Mouse (Mus musculus) C2C12 (cell line): ENCODE data around the gene Cdc14a.

ENCODE experiments used
- CEBPB ChIP-seq: IDR thresholded peaks from one replicate; pipeline ENCODE4 v1.6.1; 2011; ENCODE audit warnings: low read depth, mild to moderate bottlenecking, control low read depth, moderate library complexity
- CTCF ChIP-seq: IDR thresholded peaks from one replicate; pipeline ENCODE4 v1.5.1; 2011; ENCODE audit not compliant: control insufficient read depth, insufficient read depth, insufficient read length
- FOSL1 ChIP-seq: IDR thresholded peaks from one replicate; pipeline ENCODE4 v1.8.0; 2011; ENCODE audit warnings: mild to moderate bottlenecking, low read length; ENCODE audit not compliant: poor library complexity, insufficient read depth, severe bottlenecking
- MAX ChIP-seq: IDR thresholded peaks from one replicate; pipeline ENCODE4 v1.6.1; 2011; ENCODE audit warnings: mild to moderate bottlenecking, control low read depth
- MYOD1 ChIP-seq: IDR thresholded peaks from one replicate; pipeline ENCODE4 v1.6.1; 2011; ENCODE audit warnings: low read depth; ENCODE audit not compliant: control insufficient read depth, insufficient read length
- MYOG ChIP-seq: IDR thresholded peaks from one replicate; pipeline ENCODE4 v1.6.1; 2011; ENCODE audit not compliant: control insufficient read depth, insufficient read length; ENCODE audit errors: extremely low read depth
- USF1 ChIP-seq: IDR thresholded peaks from one replicate; pipeline ENCODE4 v1.6.1; 2011; ENCODE audit warnings: low read depth, mild to moderate bottlenecking, control low read depth, moderate library complexity

DNA sequence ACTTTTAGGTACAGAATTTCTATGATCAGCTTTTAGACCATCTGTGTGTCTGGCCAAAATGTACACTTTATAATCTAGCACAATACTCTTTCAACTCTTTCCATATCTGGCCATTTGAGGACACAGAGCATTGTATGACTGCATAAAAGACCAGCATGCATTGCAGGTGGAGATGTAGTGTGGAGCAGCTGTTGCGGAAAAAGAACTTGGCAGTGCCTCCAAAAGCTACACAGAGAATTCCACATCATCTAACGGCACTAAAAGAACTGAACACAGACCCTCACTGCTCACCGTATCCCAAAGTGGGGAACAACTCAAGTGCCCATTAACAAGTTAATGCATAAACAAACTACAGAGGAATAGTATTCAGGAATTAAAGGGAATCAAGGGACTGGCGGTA lies 112.0 kb downstream of the Cdc14a start:
- TF ChIP-seq CTCF (no peak), MAX (no peak), FOSL1 (no peak), USF1 (no peak), MYOD1 (no peak), CEBPB (no peak), MYOG (no peak)
